Mouse (Mus musculus): Measurements from ENCODE around the gene Cd164. TPM values are rescaled to one million over a fixed set of nuclear protein-coding genes. Genes with fewer than 3 reads are reported as not detected.

Gene Cd164
- polyA plus RNA-seq, 1 experiment from 2014 or later, result 155 TPM

DNA sequence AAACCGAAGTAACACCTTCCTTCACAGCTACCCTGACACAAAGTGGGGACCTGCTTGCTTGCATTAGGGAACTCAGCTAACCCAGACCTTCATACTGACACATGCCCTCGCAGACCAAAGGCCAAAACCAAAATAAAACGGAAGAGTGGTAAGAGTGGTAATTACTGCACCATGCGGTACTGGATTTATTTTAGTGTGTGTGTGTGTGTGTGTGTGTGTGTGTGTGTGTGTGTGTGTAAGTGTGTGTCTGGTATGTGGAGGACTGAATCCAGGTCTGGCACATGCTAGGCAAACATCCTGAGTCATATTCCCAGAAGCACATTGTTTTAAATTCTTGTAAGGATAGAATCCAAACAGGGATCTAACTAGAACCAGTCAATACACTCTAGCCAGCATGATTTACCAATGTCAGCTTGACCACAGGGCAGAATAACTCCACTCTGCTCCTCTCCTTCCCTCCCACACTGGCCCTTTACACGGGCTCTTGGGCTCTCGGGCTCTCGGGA lies 57.2 kb downstream of the Cd164 start:
- no peak overlapping the region for H3K4me2 ChIP-seq
- H3K4me1 ChIP-seq, result peaks cover 14% of the 10 kb centered on the region; the same call in 1 of the 2 replicates
- no peaks in the 10 kb centered on the region for H3K27me3 ChIP-seq (replicated peaks)
- H3K4me3 ChIP-seq (replicated peaks), result no peak overlapping the region
- no peak overlapping the region for H3K27ac ChIP-seq
- 73% methylated on average over 7 of the region's 7 CpGs for WGBS
- ATAC-seq (ENCODE audit: insufficient read depth, low FRiP score, low read depth), result no peak
- no peaks in the 10 kb centered on the region for H3K9me3 ChIP-seq
- no peaks in the 10 kb centered on the region for H3K36me3 ChIP-seq
- H3K9ac ChIP-seq, result no peak overlapping the region

DNA sequence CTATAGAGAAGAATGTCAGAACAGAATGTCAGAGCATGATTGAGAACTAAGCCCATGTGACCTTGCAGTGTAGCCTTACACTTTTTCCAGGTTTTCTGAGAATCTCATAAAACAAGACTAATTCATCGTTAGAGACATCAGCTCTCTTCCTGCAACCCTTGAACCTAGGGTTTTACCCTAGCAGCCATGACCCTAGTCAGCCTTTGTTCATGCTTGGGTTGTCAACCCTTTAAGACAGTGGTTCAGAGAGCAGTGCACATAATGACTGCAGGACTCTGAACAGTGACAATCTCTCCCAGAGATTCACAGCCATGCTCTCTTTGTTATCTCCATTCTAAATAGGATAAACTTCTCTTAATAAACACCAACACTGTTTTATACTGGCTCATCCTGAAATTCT lies 59.3 kb downstream of the Cd164 start:
- H3K9me3 ChIP-seq, result no peaks in the 10 kb centered on the region
- H3K9ac ChIP-seq, result no peak overlapping the region
- no peak overlapping the region for H3K27ac ChIP-seq
- no peaks in the 10 kb centered on the region for H3K36me3 ChIP-seq
- WGBS, result 71% methylated on average over 1 of the region's 1 CpGs
- no peak for ATAC-seq (ENCODE audit: insufficient read depth, low FRiP score, low read depth)
- H3K4me3 ChIP-seq (replicated peaks), result no peak overlapping the region
- H3K27me3 ChIP-seq (replicated peaks), result no peaks in the 10 kb centered on the region
- no peak overlapping the region for H3K4me2 ChIP-seq
- peaks cover under 1% of the 10 kb centered on the region; the same call in 1 of the 2 replicates for H3K4me1 ChIP-seq

DNA sequence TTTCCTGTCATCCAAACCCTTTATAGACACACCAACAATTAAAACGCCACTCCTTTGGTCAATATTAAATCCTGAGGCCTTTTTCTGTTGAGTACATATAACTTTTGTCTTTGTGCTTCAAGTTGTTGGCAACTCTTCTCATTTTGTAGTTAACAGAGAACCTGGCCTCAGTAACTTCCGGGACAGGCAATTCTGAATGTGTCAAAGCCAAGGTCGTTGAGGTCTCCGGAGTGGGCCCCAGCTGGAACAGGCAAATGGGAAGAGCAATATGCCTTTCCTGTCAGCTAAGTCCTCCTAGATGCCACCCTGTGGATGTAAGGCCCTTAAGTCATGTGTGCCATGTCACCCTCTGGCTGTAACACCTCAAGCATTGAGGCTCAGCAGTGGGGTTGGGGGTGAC lies 61.2 kb downstream of the Cd164 start:
- no peak overlapping the region for H3K4me2 ChIP-seq
- ATAC-seq (ENCODE audit: insufficient read depth, low FRiP score, low read depth), result no peak
- no peaks in the 10 kb centered on the region for H3K4me1 ChIP-seq
- no peaks in the 10 kb centered on the region for H3K36me3 ChIP-seq
- no peak overlapping the region for H3K4me3 ChIP-seq (replicated peaks)
- no peak overlapping the region for H3K27ac ChIP-seq
- no peaks in the 10 kb centered on the region for H3K27me3 ChIP-seq (replicated peaks)
- no peaks in the 10 kb centered on the region for H3K9me3 ChIP-seq
- no peak overlapping the region for H3K9ac ChIP-seq
- WGBS, result 62% methylated on average over 4 of the region's 4 CpGs

Other genes with a start within 250 kb of the Cd164 start
- 15.1 and 16.4 TPM in 2 replicates for gene Fig4, start 216.2 kb upstream of the Cd164 start, polyA plus RNA-seq (2015; fragmentation: Nextera tagmentation; extraction: Ambion mirVana)
- 0.03 TPM in 1 of 2 replicates, not detected in the other for gene Ak9, start 215.4 kb upstream of the Cd164 start, polyA plus RNA-seq (2015; fragmentation: Nextera tagmentation; extraction: Ambion mirVana)
- 15.0 and 17.3 TPM in 2 replicates for gene Zbtb24, start 69.0 kb upstream of the Cd164 start, polyA plus RNA-seq (2015; fragmentation: Nextera tagmentation; extraction: Ambion mirVana)
- 27.8 and 33.3 TPM in 2 replicates for gene Mical1, start 43.1 kb upstream of the Cd164 start, polyA plus RNA-seq (2015; fragmentation: Nextera tagmentation; extraction: Ambion mirVana)
- gene Smpd2, start 29.0 kb upstream of the Cd164 start, polyA plus RNA-seq (2015; fragmentation: Nextera tagmentation; extraction: Ambion mirVana), result 47.2 and 56.5 TPM in 2 replicates
- 0.85 and 0.95 TPM in 2 replicates for gene Ppil6, start 29.0 kb upstream of the Cd164 start, polyA plus RNA-seq (2015; fragmentation: Nextera tagmentation; extraction: Ambion mirVana)
- 0.96 and 1.0 TPM in 2 replicates for gene Ccdc162, start 197.2 kb downstream of the Cd164 start, polyA plus RNA-seq (2015; fragmentation: Nextera tagmentation; extraction: Ambion mirVana)

All from stomach, embryonic 15.5 days (tissue).